Mouse (Mus musculus): ENCODE data around the gene Scaf11. TPM values are rescaled to one million over a fixed set of nuclear protein-coding genes. Genes with fewer than 3 reads are reported as not detected.
"Not testable (repeated sequence)": the region's sequence is repeated elsewhere in the genome, so short reads cannot be mapped to it uniquely, and the experiment has no call there.

Scaf11 gene
- polyA plus RNA-seq, 1 experiment from 2014 or later = 56.5 TPM

DNA sequence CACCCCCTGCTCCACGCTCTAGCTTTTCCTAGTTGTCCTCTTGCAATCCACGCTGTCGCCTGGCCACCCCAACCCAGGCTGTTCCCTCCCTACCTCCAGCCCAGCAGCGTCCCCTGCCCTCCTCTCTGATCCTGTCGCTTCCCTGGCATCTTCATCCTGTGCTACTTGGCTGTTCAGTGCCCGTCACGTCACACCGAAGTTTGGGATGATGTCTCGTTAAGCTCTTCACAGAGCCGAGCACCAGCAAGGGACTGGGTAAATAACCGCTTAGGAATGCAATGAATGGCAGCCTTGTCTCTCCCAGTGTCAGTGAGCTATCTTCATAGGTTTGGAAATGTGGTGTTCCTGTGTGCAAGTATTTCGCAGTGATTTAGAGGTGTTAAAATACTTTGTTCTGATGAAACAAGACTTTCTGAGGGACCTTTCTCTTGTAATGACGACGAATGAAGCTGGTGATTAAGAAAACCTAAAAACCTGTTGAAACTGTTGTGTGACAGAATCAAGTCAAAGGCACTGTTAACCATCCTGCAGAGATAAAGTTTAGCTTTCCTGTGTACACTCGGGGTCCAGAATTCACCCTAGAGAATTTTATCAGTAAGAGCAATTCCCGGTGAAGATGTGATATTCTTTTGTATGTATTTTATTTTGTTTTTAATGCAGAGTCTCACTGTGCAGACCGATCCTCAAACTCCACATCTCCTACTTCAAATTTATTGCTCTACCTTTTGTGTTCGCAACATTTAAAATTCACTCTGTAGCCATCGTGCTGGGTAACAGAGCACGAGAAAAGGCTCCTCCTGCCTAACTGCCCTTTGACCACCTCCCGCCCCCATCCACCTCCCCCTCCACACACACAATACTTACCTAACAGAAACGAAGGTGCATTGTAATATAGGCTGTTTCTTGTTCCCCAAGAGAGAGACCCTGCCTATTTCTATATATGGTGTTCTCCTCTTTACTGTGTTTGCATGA lies 1.2 kb upstream of the Scaf11 start:
- peak overlapping the region; percentile 92 for H3K27ac ChIP-seq
- H3K4me1 ChIP-seq (replicated peaks) = peaks cover 27% of the 10 kb centered on the region
- H3K9me3 ChIP-seq = no peaks in the 10 kb centered on the region
- H3K36me3 ChIP-seq = no peaks in the 10 kb centered on the region
- WGBS = 15% methylated on average over 22 of the region's 22 CpGs
- H3K27me3 ChIP-seq = no peaks in the 10 kb centered on the region
- peak overlapping the region; percentile 88 for H3K4me2 ChIP-seq (replicated peaks)
- H3K9ac ChIP-seq (replicated peaks) = peak overlapping the region; percentile 82
- ATAC-seq = peak; percentile 53
- H3K4me3 ChIP-seq (replicated peaks) = peak overlapping the region; percentile 90

DNA sequence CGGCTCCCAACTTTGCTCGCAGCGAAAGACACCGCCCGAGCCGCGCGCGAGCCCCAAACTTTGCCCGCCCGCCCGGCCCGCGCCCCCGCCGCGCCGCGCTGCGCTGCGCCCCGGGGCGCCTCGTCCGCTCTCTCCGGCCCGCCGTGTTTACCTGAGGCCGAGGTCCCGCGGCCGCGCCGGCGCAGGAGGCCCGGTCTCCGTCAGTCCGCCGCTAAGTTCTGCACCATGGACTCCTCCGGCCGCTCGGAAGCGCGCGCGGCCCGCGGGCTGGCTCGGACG lies 253 bp downstream of the Scaf11 start:
- no peak for ATAC-seq
- Histone ChIP-seq H3K9ac (replicated peaks) (peak overlapping the region; percentile 90), H3K36me3 (no peaks in the 10 kb centered on the region), H3K27me3 (no peaks in the 10 kb centered on the region), H3K4me3 (replicated peaks) (peak overlapping the region; percentile 90), H3K27ac (peak overlapping the region; percentile 97), H3K4me1 (replicated peaks) (peaks cover 27% of the 10 kb centered on the region), H3K9me3 (no peaks in the 10 kb centered on the region), H3K4me2 (replicated peaks) (peak overlapping the region; percentile 63)
- WGBS = 0% methylated on average over 35 of the region's 50 CpGs

DNA sequence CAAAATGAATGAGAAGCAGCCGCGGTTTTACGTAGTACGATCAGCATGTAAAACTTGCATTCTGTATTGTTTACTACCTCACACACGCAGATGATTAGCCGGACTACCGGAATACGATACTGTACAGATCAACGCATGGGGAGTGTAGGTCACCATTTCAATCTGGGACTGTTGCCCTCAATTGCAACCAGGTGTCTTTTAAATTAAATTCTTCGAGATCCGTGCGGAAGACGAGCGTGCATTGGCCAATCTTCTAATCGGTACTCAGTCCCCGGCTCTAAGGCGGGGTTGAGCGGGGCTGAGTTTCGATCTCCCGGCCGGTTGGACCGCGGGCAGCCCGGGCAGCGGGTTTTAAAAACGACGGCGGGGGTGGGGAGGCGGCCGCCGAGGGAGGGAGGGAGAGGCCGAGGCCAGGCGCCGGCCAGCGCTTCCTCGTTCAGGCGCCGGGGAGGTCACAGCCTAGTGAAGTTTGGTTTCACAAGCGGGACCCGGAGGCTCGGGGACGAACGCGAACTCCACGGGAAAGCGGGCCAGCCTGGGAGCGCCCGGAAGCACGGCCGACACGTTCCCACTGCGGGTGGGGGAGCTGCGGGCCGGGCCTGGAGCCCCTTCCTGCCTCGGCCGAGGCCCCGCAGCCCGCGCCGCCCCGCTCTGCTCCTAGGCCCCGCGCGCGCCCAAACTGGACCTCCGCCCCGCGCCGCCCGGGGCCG lies 747 bp downstream of the Scaf11 start:
- H3K4me2 ChIP-seq (replicated peaks) = peak overlapping the region; percentile 63
- no peaks in the 10 kb centered on the region for H3K36me3 ChIP-seq
- peak overlapping the region; percentile 97 for H3K27ac ChIP-seq
- peaks cover 27% of the 10 kb centered on the region for H3K4me1 ChIP-seq (replicated peaks)
- peak overlapping the region; percentile 90 for H3K4me3 ChIP-seq (replicated peaks)
- H3K9me3 ChIP-seq = no peaks in the 10 kb centered on the region
- peak overlapping the region; percentile 90 for H3K9ac ChIP-seq (replicated peaks)
- no peaks in the 10 kb centered on the region for H3K27me3 ChIP-seq
- WGBS = under 1% methylated on average over 56 of the region's 71 CpGs
- ATAC-seq = peak; percentile 64

DNA sequence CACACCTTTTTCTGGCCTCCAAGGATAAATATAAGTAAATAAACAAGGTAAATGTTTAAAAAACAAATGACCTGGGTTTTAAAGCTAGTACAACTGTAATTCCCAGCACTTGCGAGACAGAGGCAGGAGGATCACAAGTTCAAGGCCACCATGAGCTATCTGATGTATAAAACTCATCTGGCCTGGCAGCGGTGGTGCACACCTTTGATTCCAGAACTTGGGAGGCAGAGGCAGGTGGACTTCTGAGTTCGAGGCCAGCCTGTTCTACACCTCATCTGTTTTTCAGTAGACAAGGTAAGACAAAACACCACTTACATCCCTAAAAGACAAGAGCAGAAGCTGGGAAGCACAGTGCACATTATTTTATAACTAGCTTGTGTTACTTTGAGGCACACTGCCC lies 2.4 kb downstream of the Scaf11 start:
- no peak overlapping the region for H3K27ac ChIP-seq
- no peak overlapping the region for H3K9ac ChIP-seq (replicated peaks)
- no peak for ATAC-seq
- H3K27me3 ChIP-seq = no peaks in the 10 kb centered on the region
- peaks cover 27% of the 10 kb centered on the region for H3K4me1 ChIP-seq (replicated peaks)
- H3K4me3 ChIP-seq (replicated peaks) = no peak overlapping the region
- H3K9me3 ChIP-seq = no peaks in the 10 kb centered on the region
- H3K36me3 ChIP-seq = no peaks in the 10 kb centered on the region
- H3K4me2 ChIP-seq (replicated peaks) = no peak overlapping the region
- 98% methylated on average over 3 of the region's 3 CpGs for WGBS

DNA sequence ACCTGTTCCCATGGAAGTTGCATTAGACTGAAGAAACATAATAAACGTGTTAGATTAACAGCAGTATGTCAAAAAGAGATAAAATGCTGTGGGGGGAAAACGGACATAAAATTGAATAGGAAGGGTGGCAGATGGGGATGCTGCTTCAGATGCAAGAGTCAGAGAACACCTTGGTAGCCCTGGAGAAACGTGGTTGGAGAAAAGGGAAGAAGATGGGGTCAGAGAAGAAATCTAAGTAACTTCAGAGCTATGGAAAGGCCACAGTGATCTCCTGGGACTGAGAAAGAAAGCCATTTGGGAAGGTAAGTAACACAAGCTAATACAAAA lies 3.3 kb downstream of the Scaf11 start:
- no peak for ATAC-seq
- H3K9me3 ChIP-seq = no peaks in the 10 kb centered on the region
- no peak overlapping the region for H3K4me3 ChIP-seq (replicated peaks)
- H3K4me1 ChIP-seq (replicated peaks) = peaks cover 22% of the 10 kb centered on the region
- no peak overlapping the region for H3K27ac ChIP-seq
- no peaks in the 10 kb centered on the region for H3K36me3 ChIP-seq
- no peak overlapping the region for H3K4me2 ChIP-seq (replicated peaks)
- no peak overlapping the region for H3K9ac ChIP-seq (replicated peaks)
- WGBS = 82% methylated on average over 3 of the region's 3 CpGs
- H3K27me3 ChIP-seq = no peaks in the 10 kb centered on the region

DNA sequence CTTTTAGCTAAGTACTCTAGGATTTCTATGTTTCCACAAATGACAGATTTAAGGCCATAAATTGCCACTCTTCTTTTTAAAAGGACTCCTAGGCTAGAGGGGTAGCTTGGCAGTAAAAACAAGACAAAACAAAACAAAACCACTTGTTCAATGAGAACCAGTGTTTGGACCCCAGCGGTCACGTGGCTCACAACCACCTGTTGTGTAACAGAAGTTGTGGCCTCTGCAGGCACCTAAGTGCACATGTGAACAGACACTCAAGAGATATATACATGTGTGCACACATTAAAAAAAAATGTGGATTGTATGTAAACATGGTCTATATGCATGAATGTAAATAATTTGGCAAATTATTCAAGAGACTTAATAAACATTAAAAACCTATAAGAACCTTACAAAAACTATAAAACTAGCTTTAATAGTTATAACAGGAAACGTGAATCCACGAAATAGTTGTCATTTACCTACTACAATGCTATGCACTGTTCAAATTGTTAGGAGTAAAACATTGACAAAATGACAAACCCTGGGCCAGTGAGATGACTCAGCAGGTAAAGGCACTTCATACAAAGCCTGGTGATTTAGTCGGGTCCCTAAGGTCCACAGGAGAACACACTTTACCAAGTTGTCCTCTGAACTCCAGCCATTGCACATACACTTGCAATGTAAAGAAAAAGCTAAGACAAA lies 3.8 kb downstream of the Scaf11 start:
- Histone ChIP-seq H3K4me3 (replicated peaks) (no peak overlapping the region), H3K9ac (replicated peaks) (no peak overlapping the region), H3K27ac (no peak overlapping the region), H3K9me3 (no peaks in the 10 kb centered on the region), H3K4me1 (replicated peaks) (peaks cover 17% of the 10 kb centered on the region), H3K36me3 (peaks cover 2% of the 10 kb centered on the region; the same call in 1 of the 2 replicates), H3K4me2 (replicated peaks) (no peak overlapping the region), H3K27me3 (no peaks in the 10 kb centered on the region)
- ATAC-seq = no peak
- 93% methylated on average over 5 of the region's 5 CpGs for WGBS

DNA sequence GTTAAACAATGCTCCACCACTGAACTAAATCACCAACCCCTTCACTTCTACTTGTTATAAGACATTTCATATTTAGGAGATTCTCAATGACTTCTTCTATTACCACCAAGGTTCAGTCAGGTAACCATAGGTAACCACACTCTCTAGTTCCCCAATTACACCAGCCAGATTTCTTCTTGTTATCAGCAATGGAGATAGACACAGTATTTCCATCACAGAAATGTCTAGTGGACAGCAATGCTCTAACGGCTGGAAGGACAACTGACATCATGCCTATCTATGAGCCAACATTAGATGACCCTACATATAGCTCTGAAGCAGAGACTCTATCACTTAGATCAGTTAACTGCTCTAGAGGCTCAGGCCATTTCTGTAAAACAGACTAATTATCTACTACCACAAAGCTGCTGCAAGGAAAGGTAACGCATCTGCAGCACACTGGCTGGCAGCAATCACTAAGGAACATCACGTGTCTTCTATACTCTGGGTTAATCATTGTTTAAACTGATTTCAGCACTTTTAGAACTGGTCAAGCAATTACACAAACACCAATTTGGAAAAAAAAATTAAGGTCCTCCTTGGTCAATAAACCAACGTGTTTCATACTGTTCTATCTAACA lies 4.9 kb downstream of the Scaf11 start:
- Histone ChIP-seq H3K27me3 (no peaks in the 10 kb centered on the region), H3K9ac (replicated peaks) (no peak overlapping the region), H3K36me3 (peaks cover 11% of the 10 kb centered on the region), H3K27ac (no peak overlapping the region), H3K4me2 (replicated peaks) (no peak overlapping the region), H3K4me1 (replicated peaks) (peaks cover 13% of the 10 kb centered on the region), H3K4me3 (replicated peaks) (no peak overlapping the region), H3K9me3 (no peaks in the 10 kb centered on the region)
- 87% methylated on average over 4 of the region's 4 CpGs for WGBS
- ATAC-seq = no peak

DNA sequence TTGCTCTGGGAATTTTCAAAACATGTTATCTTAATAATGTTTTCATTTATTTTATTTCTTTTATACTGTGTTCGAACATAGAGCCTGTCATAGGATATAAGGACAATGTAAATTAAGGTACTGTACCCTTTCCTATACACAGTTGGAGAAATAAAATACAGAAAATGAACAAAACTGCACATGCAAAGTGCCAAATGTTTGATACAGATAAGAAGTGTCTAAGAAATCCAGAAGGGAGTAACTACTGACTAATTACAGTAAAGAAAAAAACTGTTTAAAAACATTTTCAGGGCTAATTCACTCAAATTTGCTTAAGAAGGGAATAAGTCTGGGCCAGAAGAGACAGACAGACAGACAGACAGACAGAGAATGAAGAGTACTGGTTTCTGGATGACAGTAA lies 7.3 kb downstream of the Scaf11 start:
- Histone ChIP-seq H3K27ac (no peak overlapping the region), H3K9ac (replicated peaks) (no peak overlapping the region), H3K4me3 (replicated peaks) (no peak overlapping the region), H3K9me3 (no peaks in the 10 kb centered on the region), H3K4me1 (replicated peaks) (peaks cover 3% of the 10 kb centered on the region; the same call in 1 of the 2 replicates), H3K4me2 (replicated peaks) (no peak overlapping the region), H3K36me3 (peaks cover 16% of the 10 kb centered on the region), H3K27me3 (no peaks in the 10 kb centered on the region)
- WGBS = 93% methylated on average over 1 of the region's 1 CpGs
- no peak for ATAC-seq

DNA sequence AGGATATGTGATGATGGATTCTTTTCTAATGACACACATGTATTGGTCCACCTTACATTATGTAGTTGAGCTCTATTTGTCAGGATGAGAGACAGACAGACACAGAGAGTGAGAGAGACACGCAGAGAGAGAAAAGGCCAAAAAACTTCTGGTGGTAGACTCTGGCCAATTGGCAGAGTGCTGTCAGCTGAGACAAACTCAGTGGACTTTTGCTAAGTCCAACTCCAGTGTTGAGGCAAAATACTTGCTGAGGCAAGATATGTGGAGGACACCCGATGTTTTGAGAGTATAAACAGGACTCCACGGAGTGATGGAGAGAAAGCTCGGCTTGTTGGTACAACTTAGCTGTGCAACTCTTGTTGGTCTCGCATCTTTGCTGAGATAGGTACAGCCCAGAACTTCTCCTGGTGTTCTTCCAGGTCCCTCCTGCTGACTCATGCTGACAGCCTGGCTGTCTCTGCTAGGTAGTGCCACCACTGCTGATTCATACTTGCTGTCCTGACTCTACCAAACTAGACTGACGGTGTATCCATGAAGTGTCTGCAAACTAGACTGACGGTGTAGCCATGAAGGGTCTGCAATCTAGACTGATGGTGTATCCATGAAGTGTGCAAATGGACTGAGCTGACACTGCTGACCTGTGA lies 11.9 kb downstream of the Scaf11 start:
- H3K4me2 ChIP-seq (replicated peaks) = no peak overlapping the region
- H3K9ac ChIP-seq (replicated peaks) = no peak overlapping the region
- H3K27me3 ChIP-seq = no peaks in the 10 kb centered on the region
- H3K4me3 ChIP-seq (replicated peaks) = no peak overlapping the region
- H3K9me3 ChIP-seq = no peaks in the 10 kb centered on the region
- H3K4me1 ChIP-seq (replicated peaks) = 0 out of 2 replicates have a peak, but pooled peaks cover 8% of the 10 kb centered on the region
- no peak for ATAC-seq
- H3K27ac ChIP-seq = no peak overlapping the region
- WGBS = 95% methylated on average over 7 of the region's 7 CpGs
- peaks cover 16% of the 10 kb centered on the region for H3K36me3 ChIP-seq

DNA sequence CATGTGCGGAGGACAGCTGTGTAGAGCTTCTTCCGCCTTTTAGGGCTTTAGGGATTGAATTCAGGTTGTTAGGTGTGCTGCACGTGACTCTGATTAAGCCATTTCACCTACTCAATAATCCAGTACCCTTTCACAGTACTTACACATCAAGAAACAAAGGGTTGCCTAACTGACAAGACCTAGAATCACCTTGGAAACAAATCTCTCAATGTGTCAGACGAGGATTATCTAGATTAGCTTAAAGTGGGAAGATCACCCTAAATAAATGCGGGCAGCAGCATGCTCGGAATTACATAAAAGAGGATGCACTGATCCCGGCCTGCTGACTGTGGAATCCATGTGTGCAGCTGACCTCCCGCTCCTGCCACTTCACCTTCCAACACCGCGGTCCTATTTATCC lies 13.9 kb downstream of the Scaf11 start:
- peaks cover 19% of the 10 kb centered on the region for H3K36me3 ChIP-seq
- H3K27ac ChIP-seq = no peak overlapping the region
- no peaks in the 10 kb centered on the region for H3K27me3 ChIP-seq
- H3K9ac ChIP-seq (replicated peaks) = no peak overlapping the region
- no peak overlapping the region for H3K4me2 ChIP-seq (replicated peaks)
- 0 out of 2 replicates have a peak, but pooled peaks cover 8% of the 10 kb centered on the region for H3K4me1 ChIP-seq (replicated peaks)
- no peak for ATAC-seq
- 42% methylated on average over 10 of the region's 10 CpGs for WGBS
- no peaks in the 10 kb centered on the region for H3K9me3 ChIP-seq
- H3K4me3 ChIP-seq (replicated peaks) = no peak overlapping the region

DNA sequence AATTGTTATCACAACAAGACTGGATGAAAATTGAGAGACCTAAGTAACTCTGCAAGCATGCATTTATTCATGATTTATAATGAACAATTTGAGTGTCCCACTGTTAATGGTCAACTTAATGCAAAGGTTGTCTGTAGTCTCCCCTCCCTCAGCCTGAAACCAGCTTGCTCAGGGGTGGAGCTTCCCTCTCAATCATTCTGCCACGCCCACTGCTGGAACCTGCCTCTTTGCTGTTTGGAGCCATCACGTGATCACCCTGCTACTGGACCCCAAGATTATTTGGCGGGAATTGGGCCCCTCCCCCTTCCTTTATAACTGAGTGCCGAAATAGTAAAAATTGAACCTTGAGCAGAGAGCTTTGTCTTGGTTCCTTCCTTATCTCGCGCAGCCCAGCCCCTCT lies 19.2 kb downstream of the Scaf11 start:
- ATAC-seq; H3K27ac ChIP-seq; H3K4me3 ChIP-seq (replicated peaks); H3K9ac ChIP-seq (replicated peaks); H3K27me3 ChIP-seq; H3K36me3 ChIP-seq; H3K4me1 ChIP-seq (replicated peaks); H3K9me3 ChIP-seq; H3K4me2 ChIP-seq (replicated peaks): not testable (repeated sequence)
- 88% methylated on average over 6 of the region's 6 CpGs for WGBS
